In genomic region chr16:58668586-58668985, GRCm38 (mm10) we compare ENCODE assay signal across 32 mouse cellular contexts. TPM values are rescaled to one million over a fixed set of nuclear protein-coding genes. Genes with fewer than 3 reads are reported as not detected.
A peak's percentile ranks its signal among the peaks of the same experiment; 100 is the strongest.
DNase-seq lines count a peak whose midpoint lies in the region; ATAC-seq and TF ChIP-seq lines count a peak whose summit lies in the region.
"Had no signal": no experiment of that assay in that cellular context is flagged by ENCODE, and none has a peak within 500 bp of the region (broad histone marks: within the 10 kb centered on the region; RNA-seq: fewer than 3 reads in every experiment).

No protein-coding gene starts in this region.

- H3K4me2 ChIP-seq in heart, embryonic 15.5 days, result no peak overlapping the region
- H3K4me2 ChIP-seq in liver, embryonic 14.5 days (ENCODE audit: low read depth), result peak overlapping the region; percentile 82
- H3K4me2 ChIP-seq in hindbrain, embryonic 11.5 days (replicated peaks; ENCODE audit: low read depth, low read length), result no peak overlapping the region
- H3K4me2 ChIP-seq: midbrain, embryonic 13.5 days had no signal

- no peak for TF ChIP-seq EP300 in heart, adult 2 months (IDR thresholded peaks at IDR 0.05; ENCODE audit: insufficient read depth, low read depth, low read length)
- TF ChIP-seq EP300 in MEL (IDR thresholded peaks at IDR 0.05; ENCODE audit: low read depth in 1 of 2, low read length in 2 of 2), result peak in 1 of 2 experiments; percentile 19; a peak in 1 of 4 replicates
- no peak for TF ChIP-seq EP300 in liver, embryonic 14.5 days (IDR thresholded peaks at IDR 0.05; ENCODE audit: low read depth)

- TF ChIP-seq POLR2A in heart, adult 2 months (IDR thresholded peaks at IDR 0.05; ENCODE audit: insufficient read depth, low read depth, low read length), result no peak
- no peak for TF ChIP-seq POLR2A in MEL (IDR thresholded peaks at IDR 0.05; ENCODE audit: control insufficient read depth in 1 of 2, insufficient read depth in 1 of 2, low read depth in 1 of 2, low read length in 2 of 2, poor library complexity in 1 of 2)
- TF ChIP-seq POLR2A in embryonic fibroblast, embryonic 13.5 days (IDR thresholded peaks at IDR 0.05; ENCODE audit: low read depth, low read length), result no peak

- H3K9ac ChIP-seq in heart, embryonic 15.5 days, result no peak overlapping the region
- no peak overlapping the region for H3K9ac ChIP-seq in heart, adult 2 months (ENCODE audit: low read depth, low read length)
- peak overlapping the region; percentile 43 for H3K9ac ChIP-seq in MEL (ENCODE audit: control insufficient read depth, low read depth, low read length, poor library complexity, severe bottlenecking)
- H3K9ac ChIP-seq in liver, embryonic 14.5 days (replicated peaks), result peak overlapping the region; percentile 86
- H3K9ac ChIP-seq in hindbrain, embryonic 11.5 days (ENCODE audit: low read depth, low read length), result no peak overlapping the region
- H3K9ac ChIP-seq: embryonic facial prominence, embryonic 13.5 days; forebrain, postnatal 0 days; midbrain, embryonic 13.5 days had no signal

- H3K79me2 ChIP-seq in heart, adult 2 months (replicated peaks; ENCODE audit: control insufficient read depth, insufficient read depth, low read length), result 0 out of 2 replicates have a peak, but pooled peaks cover 1% of the 10 kb centered on the region
- peaks cover 28% of the 10 kb centered on the region for H3K79me2 ChIP-seq in MEL (ENCODE audit: control insufficient read depth, insufficient read depth, low read length, poor library complexity)

- intact Hi-C loops in heart, adult 2 months (cut with DNase I), result no loop called here

- H3K36me3 ChIP-seq in heart, embryonic 15.5 days, result peaks cover 6% of the 10 kb centered on the region; the same call in 1 of the 2 replicates
- H3K36me3 ChIP-seq in heart, adult 2 months (ENCODE audit: control insufficient read depth, insufficient read depth, low read length), result no peaks in the 10 kb centered on the region
- peaks cover 8 to 29% of the 10 kb centered on the region in 2 experiments; a peak in 3 of 4 replicates for H3K36me3 ChIP-seq in MEL (ENCODE audit: control insufficient read depth in 1 of 2, insufficient read depth in 2 of 2, low read length in 2 of 2)
- H3K36me3 ChIP-seq in liver, embryonic 14.5 days (replicated peaks; ENCODE audit: control insufficient read depth, insufficient read depth, low read depth), result peaks cover 27% of the 10 kb centered on the region
- no peaks in the 10 kb centered on the region for H3K36me3 ChIP-seq in hindbrain, embryonic 11.5 days (ENCODE audit: control insufficient read depth, insufficient read depth, low read length)

- no peaks in the 10 kb centered on the region for H3K27me3 ChIP-seq in heart, embryonic 15.5 days
- no peaks in the 10 kb centered on the region for H3K27me3 ChIP-seq in heart, adult 2 months (ENCODE audit: control insufficient read depth, insufficient read depth, low read length)
- no peaks in the 10 kb centered on the region for H3K27me3 ChIP-seq in MEL (ENCODE audit: control insufficient read depth in 1 of 2, insufficient read depth in 2 of 2, low read length in 2 of 2)
- no peaks in the 10 kb centered on the region for H3K27me3 ChIP-seq in liver, embryonic 14.5 days (ENCODE audit: control insufficient read depth, insufficient read depth, low read length)
- no peaks in the 10 kb centered on the region for H3K27me3 ChIP-seq in hindbrain, embryonic 11.5 days (ENCODE audit: control insufficient read depth, insufficient read depth, low read length)
- H3K27me3 ChIP-seq: embryonic facial prominence, embryonic 13.5 days; megakaryocyte, embryonic 14.5 days; midbrain, embryonic 13.5 days had no signal

- H3K9me3 ChIP-seq in heart, embryonic 15.5 days (replicated peaks), result no peaks in the 10 kb centered on the region
- H3K9me3 ChIP-seq in MEL (replicated peaks; ENCODE audit: insufficient read depth, low read length), result no peaks in the 10 kb centered on the region
- no peaks in the 10 kb centered on the region for H3K9me3 ChIP-seq in liver, embryonic 14.5 days (ENCODE audit: control insufficient read depth, low read length)
- no peaks in the 10 kb centered on the region for H3K9me3 ChIP-seq in hindbrain, embryonic 11.5 days (ENCODE audit: control insufficient read depth, low read length)
- H3K9me3 ChIP-seq: embryonic facial prominence, embryonic 13.5 days; hindbrain, embryonic 10.5 days; megakaryocyte, embryonic 14.5 days; midbrain, embryonic 13.5 days had no signal

- no peak for ATAC-seq in heart, embryonic 15.5 days (replicated peaks; ENCODE audit: insufficient number of reproducible peaks, insufficient read depth, low FRiP score, low read depth)
- no peak for ATAC-seq in liver, embryonic 14.5 days (ENCODE audit: insufficient read depth)
- no peak for ATAC-seq in CD4-positive, CD25-positive, alpha-beta regulatory T cell, adult 4 months
- no peak for ATAC-seq in hindbrain, embryonic 11.5 days (ENCODE audit: low FRiP score)
- ATAC-seq: forebrain, postnatal 0 days; hindbrain, postnatal 0 days; midbrain, embryonic 13.5 days had no signal

- H3K4me1 ChIP-seq in heart, embryonic 15.5 days (replicated peaks), result peaks cover 22% of the 10 kb centered on the region
- peaks cover 2% of the 10 kb centered on the region for H3K4me1 ChIP-seq in heart, adult 2 months (ENCODE audit: control insufficient read depth, insufficient read depth, low read length)
- H3K4me1 ChIP-seq in MEL (ENCODE audit: control insufficient read depth in 1 of 2, insufficient read depth in 2 of 2, low read length in 2 of 2), result peaks cover 10 to 13% of the 10 kb centered on the region in 2 experiments
- no peaks in the 10 kb centered on the region for H3K4me1 ChIP-seq in embryonic fibroblast, embryonic 13.5 days (ENCODE audit: control insufficient read depth, insufficient read depth, low read length)
- peaks cover 45 to 49% of the 10 kb centered on the region in 2 experiments for H3K4me1 ChIP-seq in liver, embryonic 14.5 days (replicated peaks; ENCODE audit: control insufficient read depth in 2 of 2, insufficient read depth in 2 of 2, low read length in 1 of 2)
- H3K4me1 ChIP-seq in hindbrain, embryonic 11.5 days (replicated peaks; ENCODE audit: control insufficient read depth, insufficient read depth, low read length), result no peaks in the 10 kb centered on the region

- no peak for TF ChIP-seq RAD21 in MEL (IDR thresholded peaks at IDR 0.05; ENCODE audit: low read depth, low read length)

- no peak for DNase-seq in heart, adult 2 months
- DNase-seq in MEL (ENCODE audit: low read depth, low spot score), result peak; percentile 62
- no peak for DNase-seq in liver, embryonic 14.5 days (ENCODE audit: low read depth in 3 of 3, low spot score in 3 of 3)
- no peak for DNase-seq in hindbrain, embryonic 11.5 days (ENCODE audit: low spot score)
- DNase-seq: cerebellum, adult 2 months; cerebellum, postnatal 25 days; embryo, embryonic 11 days; forebrain, postnatal 0 days; gastrocnemius, postnatal 25 days; kidney, adult 18-20 months; layer of hippocampus, adult 9-11 months; lung, adult 18-20 months; lung, postnatal 36 days had no signal

- H3K4me3 ChIP-seq in heart, embryonic 15.5 days, result no peak overlapping the region
- no peak overlapping the region for H3K4me3 ChIP-seq in heart, adult 2 months
- H3K4me3 ChIP-seq in MEL (ENCODE audit: control insufficient read depth in 1 of 2, insufficient read depth in 1 of 2, low read depth in 2 of 2, low read length in 2 of 2), result peak overlapping the region in 1 of 2 experiments; percentile 29; a peak in 2 of 4 replicates
- no peak overlapping the region for H3K4me3 ChIP-seq in embryonic fibroblast, embryonic 13.5 days (ENCODE audit: insufficient read depth, low read length)
- peak overlapping the region in 1 of 2 experiments; percentile 97; a peak in 2 of 4 replicates for H3K4me3 ChIP-seq in liver, embryonic 14.5 days (ENCODE audit: insufficient read depth in 1 of 2, low read depth in 2 of 2, low read length in 2 of 2)
- H3K4me3 ChIP-seq in hindbrain, embryonic 11.5 days (ENCODE audit: low read depth, low read length), result no peak overlapping the region
- H3K4me3 ChIP-seq: embryonic facial prominence, embryonic 13.5 days; left cerebral cortex, adult 2 months; midbrain, embryonic 13.5 days had no signal

- WGBS in heart, embryonic 15.5 days, result 70% methylated on average over 3 of the region's 3 CpGs
- WGBS in heart, adult 2 months, result 83% methylated on average over 3 of the region's 3 CpGs
- 43% methylated on average over 3 of the region's 3 CpGs for WGBS in liver, embryonic 14.5 days (ENCODE audit: insufficient replicate concordance)
- 81% methylated on average over 3 of the region's 3 CpGs for WGBS in hindbrain, embryonic 11.5 days

- TF ChIP-seq CTCF in heart, adult 2 months (IDR thresholded peaks at IDR 0.05), result no peak
- TF ChIP-seq CTCF in MEL (IDR thresholded peaks at IDR 0.05 in 2 of 3, conservative IDR thresholded peaks at IDR 0.05 in 1 of 3; ENCODE audit: control insufficient read depth in 1 of 3, insufficient read depth in 1 of 3, low read depth in 2 of 3, low read length in 3 of 3, poor library complexity in 1 of 3, severe bottlenecking in 1 of 3), result no peak
- no peak for TF ChIP-seq CTCF in embryonic fibroblast, embryonic 13.5 days (IDR thresholded peaks at IDR 0.05; ENCODE audit: borderline replicate concordance, insufficient read depth, low read length)
- TF ChIP-seq CTCF in liver, embryonic 14.5 days (IDR thresholded peaks at IDR 0.05; ENCODE audit: low read depth), result no peak

- H3K27ac ChIP-seq in heart, embryonic 15.5 days, result peak overlapping the region; percentile 89
- no peak overlapping the region for H3K27ac ChIP-seq in heart, adult 2 months
- H3K27ac ChIP-seq in MEL (ENCODE audit: control insufficient read depth, low read depth, low read length), result peak overlapping the region; percentile 99
- peak overlapping the region; percentile 68; the same call in 1 of the 2 replicates for H3K27ac ChIP-seq in embryonic fibroblast, embryonic 13.5 days (ENCODE audit: insufficient read depth, low read length)
- H3K27ac ChIP-seq in liver, embryonic 14.5 days, result peak overlapping the region; percentile 99
- H3K27ac ChIP-seq in hindbrain, embryonic 11.5 days (ENCODE audit: low read depth, low read length), result no peak overlapping the region
- H3K27ac ChIP-seq: embryonic facial prominence, embryonic 13.5 days; hindbrain, embryonic 10.5 days; hindbrain, postnatal 0 days; left cerebral cortex, adult 2 months; midbrain, embryonic 13.5 days had no signal

RNA-seq across cellular contexts. Expression of gene Cpox, which starts 1.5 kb away (rescaled TPM):
- 32.0 and 41.1 TPM in 2 replicates for polyA plus RNA-seq in heart, embryonic 15.5 days (2015; fragmentation: Nextera tagmentation; extraction: Ambion mirVana)
- 10 to 100 TPM; 39.1 to 41.1 TPM for total RNA-seq in heart, adult 2 months (2021)
- polyA plus RNA-seq in heart, adult 2 months (2012; rRNA removed), result 14.8 and 23.8 TPM in 2 replicates
- total RNA-seq in MEL (2012; rRNA removed), result 159 and 204 TPM in 2 replicates
- polyA plus RNA-seq in MEL (2012; ENCODE audit: insufficient read depth in 1 of 2, insufficient read length in 2 of 2, low read depth in 1 of 2, low replicate concordance in 2 of 2, missing spikeins in 1 of 2), result 100 to 1,000 TPM; 110 to 421 TPM
- polyA plus RNA-seq in embryonic fibroblast, embryonic 13.5 days (2011; ENCODE audit: insufficient read length, low read depth, missing spikeins), result 30.4 and 33.2 TPM in 2 replicates
- 207 and 272 TPM in 2 replicates for polyA plus RNA-seq in liver, embryonic 14.5 days (2012; rRNA removed)
- polyA plus RNA-seq in liver, embryonic 14.5 days (2014; fragmentation: Nextera tagmentation; extraction: Ambion mirVana), result 326 and 386 TPM in 2 replicates
- polyA plus RNA-seq in CD4-positive, CD25-positive, alpha-beta regulatory T cell, adult 4 months (2017; shearing (Covaris generic)), result 10 to 100 TPM; 48.3 to 55.6 TPM
- polyA plus RNA-seq in hindbrain, embryonic 11.5 days (2014; fragmentation: Nextera tagmentation; extraction: Ambion mirVana), result 21.0 and 23.4 TPM in 2 replicates

RNA-seq across cellular contexts. Expression of gene E330017A01Rik, which starts 30.0 kb away (rescaled TPM):
- polyA plus RNA-seq in heart, embryonic 15.5 days (2015; fragmentation: Nextera tagmentation; extraction: Ambion mirVana), result not detected in 2 replicates
- not detected for total RNA-seq in heart, adult 2 months (2021)
- not detected in 2 replicates for polyA plus RNA-seq in heart, adult 2 months (2012; rRNA removed)
- 4.3 and 7.5 TPM in 2 replicates for total RNA-seq in MEL (2012; rRNA removed)
- 1 to 10 TPM in 1 of 2 experiments, not detected in 1; 8.2 TPM for polyA plus RNA-seq in MEL (2012; ENCODE audit: insufficient read depth in 1 of 2, insufficient read length in 2 of 2, low read depth in 1 of 2, low replicate concordance in 2 of 2, missing spikeins in 1 of 2)
- polyA plus RNA-seq in embryonic fibroblast, embryonic 13.5 days (2011; ENCODE audit: insufficient read length, low read depth, missing spikeins), result not detected in 2 replicates
- not detected in 2 replicates for polyA plus RNA-seq in liver, embryonic 14.5 days (2012; rRNA removed)
- not detected in 2 replicates for polyA plus RNA-seq in liver, embryonic 14.5 days (2014; fragmentation: Nextera tagmentation; extraction: Ambion mirVana)
- not detected for polyA plus RNA-seq in CD4-positive, CD25-positive, alpha-beta regulatory T cell, adult 4 months (2017; shearing (Covaris generic))
- polyA plus RNA-seq in hindbrain, embryonic 11.5 days (2014; fragmentation: Nextera tagmentation; extraction: Ambion mirVana), result not detected in 2 replicates
- total RNA-seq: adrenal gland, postnatal 14 days; forebrain, postnatal 0 days; gastrocnemius, postnatal 25 days; heart, adult 8-10 months; hindbrain, postnatal 0 days; left cerebral cortex, adult 2 months; left cerebral cortex, postnatal 36 days; monocyte, adult 5-6 weeks had no signal
- polyA plus RNA-seq: C2C12; cerebellum, adult 2 months; embryonic facial prominence, embryonic 13.5 days; forebrain, postnatal 0 days; hindbrain, embryonic 10.5 days; hindbrain, postnatal 0 days; kidney, embryonic 16.5 days; midbrain, embryonic 13.5 days; neural tube, embryonic 11.5 days; small intestine, adult 2 months; stomach, embryonic 16.5 days; thymus, postnatal 0 days had no signal

RNA-seq across cellular contexts. Expression of gene Gpr15, which starts 50.3 kb away (rescaled TPM):
- polyA plus RNA-seq in heart, embryonic 15.5 days (2015; fragmentation: Nextera tagmentation; extraction: Ambion mirVana), result 0.20 TPM in 1 of 2 replicates, not detected in the other
- total RNA-seq in heart, adult 2 months (2021), result not detected
- polyA plus RNA-seq in heart, adult 2 months (2012; rRNA removed), result 0.08 TPM in 1 of 2 replicates, not detected in the other
- total RNA-seq in MEL (2012; rRNA removed), result not detected in 2 replicates
- not detected for polyA plus RNA-seq in MEL (2012; ENCODE audit: insufficient read depth in 1 of 2, insufficient read length in 2 of 2, low read depth in 1 of 2, low replicate concordance in 2 of 2, missing spikeins in 1 of 2)
- not detected in 2 replicates for polyA plus RNA-seq in embryonic fibroblast, embryonic 13.5 days (2011; ENCODE audit: insufficient read length, low read depth, missing spikeins)
- 0.02 and 0.07 TPM in 2 replicates for polyA plus RNA-seq in liver, embryonic 14.5 days (2012; rRNA removed)
- 0.08 and 0.14 TPM in 2 replicates for polyA plus RNA-seq in liver, embryonic 14.5 days (2014; fragmentation: Nextera tagmentation; extraction: Ambion mirVana)
- polyA plus RNA-seq in CD4-positive, CD25-positive, alpha-beta regulatory T cell, adult 4 months (2017; shearing (Covaris generic)), result 10 to 100 TPM; 35.4 to 55.3 TPM
- not detected in 2 replicates for polyA plus RNA-seq in hindbrain, embryonic 11.5 days (2014; fragmentation: Nextera tagmentation; extraction: Ambion mirVana)
- total RNA-seq: adrenal gland, postnatal 14 days; gastrocnemius, postnatal 25 days; heart, adult 8-10 months; left cerebral cortex, adult 2 months; left cerebral cortex, postnatal 36 days; monocyte, adult 5-6 weeks had no signal
- polyA plus RNA-seq: C2C12; cerebellum, adult 2 months; forebrain, postnatal 0 days; hindbrain, embryonic 10.5 days; hindbrain, postnatal 0 days; kidney, embryonic 16.5 days; midbrain, embryonic 13.5 days; neural tube, embryonic 11.5 days; small intestine, adult 2 months; stomach, embryonic 16.5 days had no signal

RNA-seq across cellular contexts. Expression of gene Gm813, which starts 51.8 kb away (rescaled TPM):
- not detected in 2 replicates for polyA plus RNA-seq in heart, embryonic 15.5 days (2015; fragmentation: Nextera tagmentation; extraction: Ambion mirVana)
- not detected for total RNA-seq in heart, adult 2 months (2021)
- polyA plus RNA-seq in heart, adult 2 months (2012; rRNA removed), result not detected in 2 replicates
- total RNA-seq in MEL (2012; rRNA removed), result not detected in 2 replicates
- polyA plus RNA-seq in MEL (2012; ENCODE audit: insufficient read depth in 1 of 2, insufficient read length in 2 of 2, low read depth in 1 of 2, low replicate concordance in 2 of 2, missing spikeins in 1 of 2), result not detected
- polyA plus RNA-seq in embryonic fibroblast, embryonic 13.5 days (2011; ENCODE audit: insufficient read length, low read depth, missing spikeins), result not detected in 2 replicates
- polyA plus RNA-seq in liver, embryonic 14.5 days (2012; rRNA removed), result not detected in 2 replicates
- polyA plus RNA-seq in liver, embryonic 14.5 days (2014; fragmentation: Nextera tagmentation; extraction: Ambion mirVana), result not detected in 2 replicates
- polyA plus RNA-seq in CD4-positive, CD25-positive, alpha-beta regulatory T cell, adult 4 months (2017; shearing (Covaris generic)), result not detected
- polyA plus RNA-seq in hindbrain, embryonic 11.5 days (2014; fragmentation: Nextera tagmentation; extraction: Ambion mirVana), result not detected in 2 replicates
- total RNA-seq: adrenal gland, postnatal 14 days; forebrain, postnatal 0 days; gastrocnemius, postnatal 25 days; heart, adult 8-10 months; hindbrain, postnatal 0 days; left cerebral cortex, adult 2 months; left cerebral cortex, postnatal 36 days; monocyte, adult 5-6 weeks had no signal
- polyA plus RNA-seq: C2C12; cerebellum, adult 2 months; embryonic facial prominence, embryonic 13.5 days; forebrain, postnatal 0 days; hindbrain, embryonic 10.5 days; hindbrain, postnatal 0 days; kidney, embryonic 16.5 days; midbrain, embryonic 13.5 days; neural tube, embryonic 11.5 days; small intestine, adult 2 months; stomach, embryonic 16.5 days; thymus, postnatal 0 days had no signal

RNA-seq across cellular contexts. Expression of gene Cldnd1, which starts 59.1 kb away (rescaled TPM):
- polyA plus RNA-seq in heart, embryonic 15.5 days (2015; fragmentation: Nextera tagmentation; extraction: Ambion mirVana), result 92.9 and 93.1 TPM in 2 replicates
- 10 to 100 TPM; 56.2 to 58.8 TPM for total RNA-seq in heart, adult 2 months (2021)
- 47.3 and 66.6 TPM in 2 replicates for polyA plus RNA-seq in heart, adult 2 months (2012; rRNA removed)
- total RNA-seq in MEL (2012; rRNA removed), result 16.9 and 18.5 TPM in 2 replicates
- 10 to 100 TPM in 1 of 2 experiments, not detected in 1; 34.3 TPM for polyA plus RNA-seq in MEL (2012; ENCODE audit: insufficient read depth in 1 of 2, insufficient read length in 2 of 2, low read depth in 1 of 2, low replicate concordance in 2 of 2, missing spikeins in 1 of 2)
- polyA plus RNA-seq in embryonic fibroblast, embryonic 13.5 days (2011; ENCODE audit: insufficient read length, low read depth, missing spikeins), result 98.1 and 112 TPM in 2 replicates
- 14.1 and 15.4 TPM in 2 replicates for polyA plus RNA-seq in liver, embryonic 14.5 days (2012; rRNA removed)
- polyA plus RNA-seq in liver, embryonic 14.5 days (2014; fragmentation: Nextera tagmentation; extraction: Ambion mirVana), result 30.0 and 31.5 TPM in 2 replicates
- polyA plus RNA-seq in CD4-positive, CD25-positive, alpha-beta regulatory T cell, adult 4 months (2017; shearing (Covaris generic)), result 100 to 1,000 TPM; 201 to 243 TPM
- 137 and 140 TPM in 2 replicates for polyA plus RNA-seq in hindbrain, embryonic 11.5 days (2014; fragmentation: Nextera tagmentation; extraction: Ambion mirVana)

Comparison
In these comparisons a context has a peak if more than half of its experiments do, and no peak if none do; other contexts are left out.
1. H3K27ac ChIP-seq: peak in heart, embryonic 15.5 days (single experiment), MEL (single experiment), embryonic fibroblast, embryonic 13.5 days (single experiment) and liver, embryonic 14.5 days (single experiment); none in heart, adult 2 months (single experiment) and hindbrain, embryonic 11.5 days (single experiment).
2. H3K9ac ChIP-seq: peak in MEL (single experiment) and liver, embryonic 14.5 days (single experiment); none in heart, embryonic 15.5 days (single experiment), heart, adult 2 months (single experiment) and hindbrain, embryonic 11.5 days (single experiment).
3. RNA of gene Gpr15, which starts 50.3 kb away (polyA plus RNA-seq): 35.4 to 55.3 TPM in CD4-positive, CD25-positive, alpha-beta regulatory T cell, adult 4 months; 0.02 to 0.14 TPM in liver, embryonic 14.5 days, 0.08 TPM in heart, adult 2 months, not detected in hindbrain, embryonic 11.5 days, 0.20 TPM in heart, embryonic 15.5 days, not detected in MEL and not detected in embryonic fibroblast, embryonic 13.5 days; every median in the first group is over 10 times any median in the second.